Mouse (Mus musculus): ENCODE data around the gene Ctdspl. TPM values are rescaled to one million over a fixed set of nuclear protein-coding genes. Genes with fewer than 3 reads are reported as not detected.

Ctdspl gene
- polyA plus RNA-seq, 1 experiment: 5.5 TPM

GRCm38 (mm10) chr9:118975211-118975671 is 49.0 kb downstream of the Ctdspl start:
- no peak overlapping the region for H3K27ac ChIP-seq (ENCODE audit: insufficient read depth, low read depth, low read length)
- H3K4me3 ChIP-seq (ENCODE audit: insufficient read depth, low read length): no peak overlapping the region
- TF ChIP-seq POLR2A (IDR thresholded peaks at IDR 0.05; ENCODE audit: borderline replicate concordance, low read depth, low read length): no peak
- TF ChIP-seq CTCF (IDR thresholded peaks at IDR 0.05; ENCODE audit: low read depth, low read length): no peak
- H3K4me1 ChIP-seq (ENCODE audit: control insufficient read depth, insufficient read depth, low read length): no peaks in the 10 kb centered on the region

- no peak for TF ChIP-seq CTCF (IDR thresholded peaks at IDR 0.05; ENCODE audit: low read depth, low read length)
- TF ChIP-seq POLR2A (IDR thresholded peaks at IDR 0.05; ENCODE audit: borderline replicate concordance, low read depth, low read length): no peak
- no peak overlapping the region for H3K27ac ChIP-seq (ENCODE audit: insufficient read depth, low read depth, low read length)
- no peaks in the 10 kb centered on the region for H3K4me1 ChIP-seq (ENCODE audit: control insufficient read depth, insufficient read depth, low read length)
These were observed 49.5 kb downstream of the Ctdspl start for GRCm38 (mm10) chr9:118975758-118976157.

GRCm38 (mm10) chr9:118976561-118976960 is 50.3 kb downstream of the Ctdspl start:
- no peaks in the 10 kb centered on the region for H3K4me1 ChIP-seq (ENCODE audit: control insufficient read depth, insufficient read depth, low read length)
- TF ChIP-seq CTCF (IDR thresholded peaks at IDR 0.05; ENCODE audit: low read depth, low read length): no peak
- no peak for TF ChIP-seq POLR2A (IDR thresholded peaks at IDR 0.05; ENCODE audit: borderline replicate concordance, low read depth, low read length)
- no peak overlapping the region for H3K27ac ChIP-seq (ENCODE audit: insufficient read depth, low read depth, low read length)
- no peak overlapping the region for H3K4me3 ChIP-seq (ENCODE audit: insufficient read depth, low read length)

More at GRCm38 (mm10) chr9:118975758-118976157, 49.5 kb downstream of the Ctdspl start:
- no peak overlapping the region for H3K4me3 ChIP-seq (ENCODE audit: insufficient read depth, low read length)

- no peak overlapping the region for H3K4me3 ChIP-seq (ENCODE audit: insufficient read depth, low read length)
- no peak overlapping the region for H3K27ac ChIP-seq (ENCODE audit: insufficient read depth, low read depth, low read length)
- no peak for TF ChIP-seq POLR2A (IDR thresholded peaks at IDR 0.05; ENCODE audit: borderline replicate concordance, low read depth, low read length)
- TF ChIP-seq CTCF (IDR thresholded peaks at IDR 0.05; ENCODE audit: low read depth, low read length): no peak
- no peaks in the 10 kb centered on the region for H3K4me1 ChIP-seq (ENCODE audit: control insufficient read depth, insufficient read depth, low read length)
These were observed 51.2 kb downstream of the Ctdspl start for GRCm38 (mm10) chr9:118977425-118977824.

- no peak for TF ChIP-seq CTCF (IDR thresholded peaks at IDR 0.05; ENCODE audit: low read depth, low read length)
- no peak for TF ChIP-seq POLR2A (IDR thresholded peaks at IDR 0.05; ENCODE audit: borderline replicate concordance, low read depth, low read length)
- Histone ChIP-seq H3K4me3 (ENCODE audit: insufficient read depth, low read length) (no peak overlapping the region), H3K27ac (ENCODE audit: insufficient read depth, low read depth, low read length) (no peak overlapping the region), H3K4me1 (ENCODE audit: control insufficient read depth, insufficient read depth, low read length) (no peaks in the 10 kb centered on the region)
These were observed 54.2 kb downstream of the Ctdspl start for GRCm38 (mm10) chr9:118980411-118980823.

GRCm38 (mm10) chr9:118984650-118985432 is 58.6 kb downstream of the Ctdspl start:
- TF ChIP-seq POLR2A (IDR thresholded peaks at IDR 0.05; ENCODE audit: borderline replicate concordance, low read depth, low read length) (no peak), CTCF (IDR thresholded peaks at IDR 0.05; ENCODE audit: low read depth, low read length) (no peak)
- Histone ChIP-seq H3K27ac (ENCODE audit: insufficient read depth, low read depth, low read length) (no peak overlapping the region), H3K4me1 (ENCODE audit: control insufficient read depth, insufficient read depth, low read length) (no peaks in the 10 kb centered on the region), H3K4me3 (ENCODE audit: insufficient read depth, low read length) (no peak overlapping the region)

- H3K4me3 ChIP-seq (ENCODE audit: insufficient read depth, low read length): no peak overlapping the region
- H3K27ac ChIP-seq (ENCODE audit: insufficient read depth, low read depth, low read length): no peak overlapping the region
- no peak for TF ChIP-seq POLR2A (IDR thresholded peaks at IDR 0.05; ENCODE audit: borderline replicate concordance, low read depth, low read length)
- no peak for TF ChIP-seq CTCF (IDR thresholded peaks at IDR 0.05; ENCODE audit: low read depth, low read length)
- H3K4me1 ChIP-seq (ENCODE audit: control insufficient read depth, insufficient read depth, low read length): no peaks in the 10 kb centered on the region
These were observed 60.0 kb downstream of the Ctdspl start for GRCm38 (mm10) chr9:118986286-118986685.

DNA sequence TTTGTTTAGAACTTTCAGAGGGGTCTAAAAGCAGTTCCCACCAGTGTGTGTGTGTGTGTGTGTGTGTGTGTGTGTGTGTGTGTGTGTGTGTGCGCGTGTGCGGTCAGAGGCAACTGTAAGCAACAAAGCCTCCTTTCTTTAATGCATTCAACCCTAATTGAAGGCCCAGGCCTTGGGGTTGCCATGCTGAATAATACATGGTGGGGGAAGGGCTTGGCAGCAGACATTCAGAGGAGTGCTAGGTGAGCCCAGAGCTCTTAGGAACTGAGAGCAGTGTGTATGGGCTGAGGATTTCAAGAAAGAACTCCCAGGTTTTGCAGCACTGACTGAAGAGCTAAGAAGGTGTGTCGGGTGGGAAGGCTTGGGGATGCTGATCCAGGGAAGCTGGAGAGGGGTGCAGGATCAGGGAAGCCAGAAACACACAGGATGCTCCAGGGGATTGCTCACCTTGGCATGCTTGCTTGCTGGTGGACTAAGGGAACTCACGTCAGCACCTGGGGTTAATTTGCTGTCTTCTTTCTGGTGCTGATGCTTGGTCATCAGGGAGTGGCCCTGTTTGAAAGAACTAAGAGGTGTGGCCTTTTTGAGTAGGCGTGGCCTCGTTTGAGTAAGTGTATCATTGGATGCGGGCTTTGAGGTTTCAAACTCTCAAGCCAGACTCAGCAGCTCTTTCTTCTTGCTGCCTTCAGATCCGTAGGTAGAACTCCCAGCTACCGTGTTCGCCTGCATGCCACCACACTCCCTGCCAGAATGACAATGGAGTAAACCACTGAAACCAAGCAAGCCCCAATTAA is 62.7 kb downstream of the Ctdspl start:
- TF ChIP-seq CTCF (IDR thresholded peaks at IDR 0.05; ENCODE audit: low read depth, low read length) (no peak), POLR2A (IDR thresholded peaks at IDR 0.05; ENCODE audit: borderline replicate concordance, low read depth, low read length) (no peak)
- Histone ChIP-seq H3K4me1 (ENCODE audit: control insufficient read depth, insufficient read depth, low read length) (no peaks in the 10 kb centered on the region), H3K4me3 (ENCODE audit: insufficient read depth, low read length) (no peak overlapping the region), H3K27ac (ENCODE audit: insufficient read depth, low read depth, low read length) (no peak overlapping the region)

- no peak overlapping the region for H3K4me3 ChIP-seq (ENCODE audit: insufficient read depth, low read length)
- H3K4me1 ChIP-seq (ENCODE audit: control insufficient read depth, insufficient read depth, low read length): no peaks in the 10 kb centered on the region
- TF ChIP-seq CTCF (IDR thresholded peaks at IDR 0.05; ENCODE audit: low read depth, low read length) (no peak), POLR2A (IDR thresholded peaks at IDR 0.05; ENCODE audit: borderline replicate concordance, low read depth, low read length) (no peak)
- no peak overlapping the region for H3K27ac ChIP-seq (ENCODE audit: insufficient read depth, low read depth, low read length)
These were observed 64.2 kb downstream of the Ctdspl start for GRCm38 (mm10) chr9:118990490-118990889.
